Mouse (Mus musculus) embryo, embryonic 11.5 days (tissue): ENCODE data around the gene Slc6a13.

Experiments used
- DNase-seq: peaks from one replicate; pipeline ENCODE4 v3.0.0-alpha.2; 2012; ENCODE audit warnings: low read depth, low spot score

The Slc6a13 gene

DNA sequence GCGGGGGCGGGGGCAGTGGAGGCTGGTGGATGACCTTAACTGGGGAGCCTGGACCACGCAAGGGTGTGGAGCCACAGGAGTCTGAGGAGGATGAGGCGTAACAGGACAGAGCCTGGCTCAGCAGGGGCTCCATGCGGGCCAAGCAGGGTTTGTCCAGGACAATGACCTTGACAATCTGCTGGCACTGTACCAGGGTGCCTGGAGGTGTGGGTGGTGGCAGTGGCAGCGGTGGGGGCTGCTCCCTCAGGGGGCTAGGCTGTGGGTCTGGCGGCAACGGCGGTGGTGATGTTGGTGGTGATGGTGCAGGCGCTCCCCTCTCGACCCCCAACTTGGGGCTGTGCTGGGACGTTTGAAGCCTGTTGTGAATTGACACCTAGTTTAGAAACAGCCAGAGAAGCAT lies 76.1 kb downstream of the Slc6a13 start:
- no peak for DNase-seq

DNA sequence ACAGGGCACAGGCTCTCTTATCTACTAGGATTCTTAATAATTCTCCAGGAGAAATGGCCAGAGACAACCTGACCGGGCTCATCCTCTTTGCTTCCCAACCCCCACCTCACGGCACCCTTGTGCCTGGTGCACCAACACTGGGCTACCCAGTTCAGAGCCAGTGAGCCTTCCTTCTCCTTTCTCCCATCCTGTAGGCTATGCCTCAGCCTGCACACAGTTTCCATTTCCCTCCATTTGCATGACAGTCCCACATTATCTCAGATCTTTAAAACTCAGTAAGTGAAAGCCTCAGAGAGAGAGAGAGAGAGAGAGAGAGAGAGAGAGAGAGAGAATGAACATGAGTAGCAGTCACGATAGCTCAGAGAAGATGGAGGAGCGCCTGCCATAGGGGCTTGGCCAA lies 78.2 kb downstream of the Slc6a13 start:
- no peak for DNase-seq

DNA sequence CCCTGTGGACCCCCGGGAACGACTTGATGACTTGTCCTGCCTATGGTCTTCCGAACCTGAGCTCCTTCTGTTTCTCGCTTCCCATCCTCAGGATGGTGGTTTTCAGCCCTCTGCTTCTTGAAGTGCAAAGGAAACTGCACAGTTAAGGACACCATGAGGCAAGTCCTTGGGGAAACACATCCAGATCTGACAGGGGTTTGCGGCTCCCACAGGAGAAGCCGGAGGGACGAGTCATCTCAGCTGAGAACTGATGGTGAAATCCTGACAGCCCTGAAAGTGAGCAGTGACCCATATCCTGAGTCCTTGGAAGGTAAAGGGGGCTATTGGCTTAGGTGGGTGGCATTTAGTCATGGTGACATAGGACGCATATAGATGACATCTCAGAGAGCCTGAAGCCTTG lies 80.5 kb downstream of the Slc6a13 start:
- no peak for DNase-seq

DNA sequence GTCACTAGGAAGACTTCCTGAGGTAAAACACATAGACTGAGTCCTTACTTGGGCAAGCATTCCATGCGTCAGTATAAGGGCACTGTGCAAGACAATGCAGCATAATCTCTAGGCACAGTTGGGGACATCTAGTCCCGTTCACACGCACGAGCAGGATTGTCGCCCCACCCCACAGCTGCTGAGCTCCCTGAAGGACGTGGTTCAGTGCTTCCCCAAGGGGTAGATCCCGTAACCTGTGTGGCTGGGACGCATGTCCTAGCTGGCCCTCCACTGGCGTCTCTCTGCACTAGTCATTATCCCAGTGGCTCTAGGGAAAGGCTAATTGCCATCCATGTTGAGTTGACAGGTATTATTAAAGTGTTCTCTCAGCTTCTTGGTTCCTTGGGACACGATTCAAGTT lies 82.0 kb downstream of the Slc6a13 start:
- no peak for DNase-seq

DNA sequence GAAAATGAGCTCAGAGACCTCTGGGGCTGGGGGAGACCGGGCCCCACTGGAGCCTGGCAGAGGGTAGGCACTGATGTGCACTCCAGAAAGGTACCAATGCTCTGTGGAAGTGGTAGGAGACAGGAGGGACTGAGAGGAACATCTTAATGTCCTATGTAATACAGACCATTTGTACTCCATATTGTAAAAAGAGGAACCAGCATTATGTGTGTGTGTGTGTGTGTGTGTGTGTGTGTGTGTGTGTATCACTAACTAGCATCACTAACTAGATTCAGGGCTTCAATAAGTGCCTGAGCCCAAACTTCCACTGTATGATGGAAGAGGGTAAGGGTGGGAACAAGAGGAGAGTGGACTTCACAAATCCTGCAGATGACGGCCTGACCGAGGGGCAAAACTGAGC lies 85.4 kb downstream of the Slc6a13 start:
- DNase-seq, result no peak
